Mouse (Mus musculus) MEL (cell line): ENCODE measurements around the gene Fam184b.

Experiments used
- CHD1 ChIP-seq: IDR thresholded peaks from 2 replicates; pipeline ENCODE4 v1.6.1; 2012; ENCODE audit warnings: low read depth, mild to moderate bottlenecking, inconsistent platforms, low read length, improper control_type of control experiment
- CTCF ChIP-seq, 3 experiments: IDR thresholded peaks in 2 of 3; conservative IDR thresholded peaks in 1 of 3; 2 replicates each; pipeline ENCODE4 v1.5.1; 2011 to 2012; ENCODE audit warnings: low read length in 3 of 3, low read depth in 2 of 3, mild to moderate bottlenecking in 2 of 3, improper control_type of control experiment in 1 of 3, inconsistent platforms in 1 of 3, mixed read lengths in 1 of 3, moderate library complexity in 1 of 3; ENCODE audit not compliant: control insufficient read depth in 1 of 3, insufficient read depth in 1 of 3, poor library complexity in 1 of 3, severe bottlenecking in 1 of 3
- EP300 ChIP-seq, 2 experiments: IDR thresholded peaks; 2 replicates each; pipeline ENCODE4 v1.6.1; 2011; ENCODE audit warnings: improper control_type of control experiment in 2 of 2, low read length in 2 of 2, low read depth in 1 of 2, mild to moderate bottlenecking in 1 of 2
- ETS1 ChIP-seq: IDR thresholded peaks from 2 replicates; pipeline ENCODE4 v1.6.1; 2012; ENCODE audit warnings: low read depth, mild to moderate bottlenecking, inconsistent platforms, low read length, improper control_type of control experiment, moderate library complexity
- GABPA ChIP-seq: IDR thresholded peaks from 2 replicates; pipeline ENCODE4 v1.6.1; 2012; ENCODE audit warnings: low read depth, mild to moderate bottlenecking, inconsistent platforms, low read length, improper control_type of control experiment, moderate library complexity
- MAFK ChIP-seq: IDR thresholded peaks from 2 replicates; pipeline ENCODE4 v1.6.1; 2011; ENCODE audit warnings: low read depth, mild to moderate bottlenecking, low read length, improper control_type of control experiment, borderline replicate concordance
- MAX ChIP-seq: IDR thresholded peaks from 2 replicates; pipeline ENCODE4 v1.6.1; 2011; ENCODE audit warnings: low read length, improper control_type of control experiment
- MAZ ChIP-seq: IDR thresholded peaks from 2 replicates; pipeline ENCODE4 v1.6.1; 2012; ENCODE audit warnings: low read depth, mild to moderate bottlenecking, inconsistent platforms, low read length, improper control_type of control experiment
- POLR2A ChIP-seq, 2 experiments: IDR thresholded peaks; 2 replicates each; pipeline ENCODE4 v1.6.1; 2011 to 2012; ENCODE audit warnings: low read length in 2 of 2, mild to moderate bottlenecking in 2 of 2, control low read depth in 1 of 2, improper control_type of control experiment in 1 of 2, low read depth in 1 of 2, moderate library complexity in 1 of 2; ENCODE audit not compliant: control insufficient read depth in 1 of 2, insufficient read depth in 1 of 2, poor library complexity in 1 of 2
- RAD21 ChIP-seq: IDR thresholded peaks from 2 replicates; pipeline ENCODE4 v1.6.1; 2011; ENCODE audit warnings: mild to moderate bottlenecking, low read depth, low read length, improper control_type of control experiment
- RCOR1 ChIP-seq: IDR thresholded peaks from 2 replicates; pipeline ENCODE4 v1.6.1; 2012; ENCODE audit warnings: low read depth, mild to moderate bottlenecking, inconsistent platforms, low read length, improper control_type of control experiment

- TF ChIP-seq MAX (no peak), POLR2A (IDR thresholded peaks at IDR 0.05; ENCODE audit: control insufficient read depth in 1 of 2, insufficient read depth in 1 of 2, low read depth in 1 of 2, low read length in 2 of 2, poor library complexity in 1 of 2) (no peak), GABPA (no peak), CHD1 (no peak), CTCF (IDR thresholded peaks at IDR 0.05 in 2 of 3, conservative IDR thresholded peaks at IDR 0.05 in 1 of 3; ENCODE audit: control insufficient read depth in 1 of 3, insufficient read depth in 1 of 3, low read depth in 2 of 3, low read length in 3 of 3, poor library complexity in 1 of 3, severe bottlenecking in 1 of 3) (no peak), MAFK (no peak), EP300 (IDR thresholded peaks at IDR 0.05; ENCODE audit: low read depth in 1 of 2, low read length in 2 of 2) (no peak), RCOR1 (no peak), MAZ (no peak), ETS1 (no peak), RAD21 (no peak)
Observed at GRCm38 (mm10) chr5:45520809-45521110, 118.7 kb downstream of the Fam184b start.
